Mouse (Mus musculus): Measurements from ENCODE around the gene Capg.

Gene Capg

DNA sequence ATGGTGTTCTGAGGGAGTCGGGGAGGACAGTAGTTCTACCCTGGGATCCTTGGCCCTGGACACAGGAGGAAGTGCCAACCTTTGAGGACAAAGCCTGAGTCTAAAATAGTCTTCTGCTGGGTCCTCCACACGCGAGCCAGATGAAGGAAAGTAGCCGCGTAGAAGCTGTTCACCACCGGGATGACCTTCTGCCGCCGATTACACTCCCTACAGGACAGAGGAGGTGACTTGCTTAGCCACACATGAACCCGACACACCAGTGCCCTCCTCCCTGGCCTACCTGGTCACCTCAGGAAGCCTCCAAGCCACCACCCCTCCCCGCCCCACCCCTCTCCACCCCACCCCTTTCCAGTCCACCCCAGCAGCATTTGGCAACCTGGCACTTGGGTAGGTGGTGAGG, 24.5 kb downstream of the Capg start:
- no peak for DNase-seq (ENCODE audit: low read depth, low spot score)

DNA sequence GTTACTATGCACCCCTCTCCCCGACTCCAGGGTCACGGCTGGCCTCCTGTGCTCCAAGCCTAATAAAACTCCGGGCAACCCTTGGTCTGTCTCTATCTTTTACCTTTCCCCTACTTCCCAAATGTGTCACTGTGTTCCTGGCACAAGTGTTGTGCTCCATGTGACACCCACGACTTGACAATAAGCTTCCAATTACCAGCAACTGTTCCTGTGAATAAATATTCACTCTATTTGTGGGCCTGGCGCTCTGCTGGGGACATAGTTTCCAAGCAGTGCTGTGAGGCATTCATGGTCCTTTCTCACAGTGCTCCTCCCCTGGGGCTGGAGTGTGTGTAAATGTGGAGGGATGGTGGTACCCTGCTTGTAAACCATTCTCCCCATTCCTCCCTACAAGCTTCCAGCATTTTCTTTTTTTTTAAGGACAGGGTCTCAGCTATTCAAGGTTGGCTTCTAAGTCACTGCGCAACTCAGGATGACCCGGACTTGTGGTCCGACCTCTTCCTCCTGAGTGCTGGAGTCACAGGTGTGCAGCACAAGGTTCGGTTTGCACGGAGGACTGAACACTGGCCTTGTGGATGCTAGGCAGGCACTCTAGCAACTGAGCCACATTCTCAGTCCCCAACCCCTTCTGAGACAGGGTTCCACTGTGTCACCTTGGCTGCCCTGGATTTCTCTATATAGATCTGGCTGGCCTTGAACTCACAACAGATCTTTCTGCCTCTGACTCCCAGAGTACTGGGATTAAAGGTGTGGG, 26.6 kb downstream of the Capg start:
- no peak for DNase-seq (ENCODE audit: low read depth, low spot score)

DNA sequence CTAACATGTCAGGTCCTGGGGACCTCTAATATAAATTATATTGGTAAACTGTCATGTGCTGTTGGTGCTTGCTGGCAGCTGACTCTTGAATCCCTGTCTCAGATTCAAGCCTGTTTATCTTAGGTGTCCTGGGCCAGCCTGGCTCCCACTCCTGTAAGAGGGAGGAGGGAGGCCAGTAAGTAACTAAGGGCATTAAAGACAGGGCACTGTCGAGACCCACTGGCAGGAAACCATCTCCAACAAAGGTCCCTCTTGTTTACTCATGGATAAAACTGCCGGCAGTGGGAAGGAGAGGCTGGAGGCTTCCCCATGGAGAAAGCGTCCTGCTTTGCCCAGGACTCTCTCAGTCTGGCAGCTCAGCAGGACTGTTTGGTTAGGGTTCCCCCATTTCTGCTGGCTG, 27.6 kb downstream of the Capg start:
- DNase-seq (ENCODE audit: low read depth, low spot score): no peak

DNA sequence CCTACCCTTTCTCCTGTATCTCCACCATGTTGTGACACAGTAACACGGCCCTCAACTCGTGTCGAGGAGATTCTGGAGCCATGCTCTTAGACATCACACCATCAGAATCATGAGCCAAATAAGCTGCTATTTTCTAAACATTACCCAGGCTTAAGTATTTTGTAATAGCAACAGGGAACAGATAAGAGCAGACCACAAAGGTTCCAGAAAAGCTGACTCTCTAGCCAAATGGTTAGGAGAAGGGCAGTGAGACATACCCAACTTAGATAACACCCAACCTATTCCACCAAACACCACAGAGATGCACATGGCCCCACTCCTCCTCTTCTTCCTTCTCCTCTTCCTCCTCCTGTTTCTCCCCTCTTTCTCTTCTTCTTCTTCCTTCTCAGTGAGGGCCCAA, 31.9 kb downstream of the Capg start:
- DNase-seq (ENCODE audit: low read depth, low spot score): no peak

DNA sequence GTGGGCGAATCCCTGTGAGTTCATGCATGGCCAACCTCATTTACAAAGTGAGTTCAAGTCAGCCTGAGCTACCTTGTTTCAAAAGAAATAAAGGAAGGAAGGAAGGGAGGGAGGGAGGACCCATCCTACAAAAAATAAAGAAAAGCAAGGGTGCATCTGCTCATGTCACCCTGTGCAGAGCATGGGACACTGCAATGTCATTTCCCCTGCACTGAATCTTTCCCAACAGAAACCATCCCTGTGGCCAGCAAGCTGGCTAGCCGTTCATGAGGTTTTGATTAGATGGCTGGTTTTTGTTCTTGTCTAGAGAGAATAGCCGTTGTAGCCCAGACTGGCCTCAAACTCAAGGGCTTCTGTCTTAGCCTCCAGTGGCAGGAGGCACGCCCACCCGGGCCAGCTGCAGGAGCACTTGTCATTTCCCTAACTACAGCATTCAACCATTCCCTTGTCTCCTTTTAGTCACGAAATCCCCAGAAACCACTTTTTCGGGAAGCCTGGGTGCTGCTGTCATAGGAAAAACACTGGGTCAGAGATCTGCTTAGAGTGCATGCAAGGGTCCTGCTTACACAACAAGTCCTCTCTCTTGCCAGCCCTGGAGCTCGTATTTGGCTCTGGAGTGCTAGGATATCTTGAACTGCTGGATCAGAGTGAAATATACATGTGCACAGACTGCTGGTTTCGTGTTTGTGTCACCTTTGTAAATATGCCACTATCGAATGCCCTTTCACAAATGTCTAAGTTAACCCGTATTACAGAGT, 37.6 kb downstream of the Capg start:
- no peak for DNase-seq (ENCODE audit: low read depth, low spot score)

DNA sequence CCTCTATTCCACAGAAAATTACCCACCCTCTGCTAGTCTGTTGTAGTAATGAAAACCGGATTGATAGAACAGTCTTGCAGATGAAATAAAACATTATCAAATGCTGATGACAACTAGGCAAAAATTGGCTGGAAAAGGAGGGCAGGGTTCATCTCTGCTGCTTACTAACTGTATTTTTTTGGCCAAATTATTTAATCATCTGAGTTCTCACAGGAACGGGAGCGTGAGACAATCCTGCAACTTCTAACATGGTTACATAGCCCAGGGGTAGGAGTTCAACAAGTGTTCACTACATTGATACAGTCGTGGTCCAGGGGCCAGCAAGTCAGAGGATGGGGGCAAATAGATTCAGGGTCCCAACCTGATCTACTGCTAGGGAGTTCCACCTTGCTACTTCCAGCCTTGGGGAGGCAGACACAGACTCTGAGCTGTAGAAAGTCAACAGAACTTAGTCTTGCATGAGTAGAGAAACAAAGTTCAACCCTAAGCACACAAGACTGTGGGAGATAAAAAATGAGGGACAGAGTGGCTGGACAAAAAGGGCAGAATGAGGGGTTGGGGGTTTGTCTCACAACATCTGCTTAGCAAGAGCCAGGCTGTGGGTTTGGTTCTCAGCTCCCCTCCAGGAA, 39.1 kb downstream of the Capg start:
- no peak for DNase-seq (ENCODE audit: low read depth, low spot score)

DNA sequence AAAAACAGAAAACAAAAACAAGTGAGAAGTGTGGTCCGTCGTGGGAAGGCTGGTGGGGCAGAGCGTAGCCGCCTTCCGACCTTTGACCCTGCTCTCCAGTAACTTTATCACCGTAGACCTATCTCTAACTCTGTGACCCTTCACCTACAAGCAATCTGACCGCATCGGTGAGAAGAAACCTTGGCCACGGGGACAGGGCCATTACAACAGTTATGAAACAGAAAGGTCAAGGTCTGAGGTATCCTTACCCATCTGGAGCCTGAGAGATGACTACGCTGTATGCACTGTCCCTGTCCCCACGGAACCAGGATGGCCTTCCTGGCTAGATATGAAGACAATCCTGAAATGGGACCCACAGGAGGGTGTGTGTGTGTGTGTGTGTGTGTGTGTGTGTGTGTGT, 40.0 kb downstream of the Capg start:
- DNase-seq (ENCODE audit: low read depth, low spot score): no peak

DNA sequence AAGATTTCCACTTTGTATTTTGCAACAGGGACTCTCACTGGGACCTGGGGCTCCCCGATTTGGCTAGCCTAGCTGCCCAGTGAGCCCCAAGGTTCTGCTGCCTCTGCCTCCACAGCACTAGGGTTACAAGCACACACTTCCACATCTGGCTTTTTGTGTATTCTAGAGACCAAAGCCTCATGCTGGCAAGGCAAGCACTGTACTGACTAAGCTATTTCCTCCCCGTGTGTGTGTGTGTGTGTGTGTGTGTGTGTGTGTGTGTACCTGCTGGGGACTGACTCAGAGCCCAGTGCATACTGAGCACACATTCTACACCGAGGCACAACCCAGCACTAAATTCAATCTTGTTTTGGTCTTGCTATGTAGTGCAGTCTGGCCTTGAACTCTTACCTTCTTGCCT, 42.5 kb downstream of the Capg start:
- DNase-seq (ENCODE audit: low read depth, low spot score): no peak

DNA sequence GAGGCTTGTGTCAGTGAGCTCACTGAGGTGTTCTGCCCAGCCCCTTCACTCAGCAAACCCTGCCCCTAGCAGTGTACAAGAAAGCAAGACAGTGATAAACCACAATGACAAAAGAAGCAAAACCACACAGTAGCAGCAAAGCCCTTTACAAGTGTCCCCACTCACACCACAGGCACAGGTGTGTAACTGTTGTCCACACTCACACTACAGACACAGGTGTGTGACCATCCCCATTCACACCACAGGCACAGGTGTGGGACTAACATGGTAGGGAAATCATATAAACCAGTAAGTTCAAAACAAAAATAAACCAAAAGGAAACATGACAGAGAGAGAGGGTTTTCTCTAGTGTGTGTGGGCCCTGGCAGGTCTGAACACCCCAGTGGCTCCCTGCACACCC, 44.1 kb downstream of the Capg start:
- DNase-seq (ENCODE audit: low read depth, low spot score): no peak

DNA sequence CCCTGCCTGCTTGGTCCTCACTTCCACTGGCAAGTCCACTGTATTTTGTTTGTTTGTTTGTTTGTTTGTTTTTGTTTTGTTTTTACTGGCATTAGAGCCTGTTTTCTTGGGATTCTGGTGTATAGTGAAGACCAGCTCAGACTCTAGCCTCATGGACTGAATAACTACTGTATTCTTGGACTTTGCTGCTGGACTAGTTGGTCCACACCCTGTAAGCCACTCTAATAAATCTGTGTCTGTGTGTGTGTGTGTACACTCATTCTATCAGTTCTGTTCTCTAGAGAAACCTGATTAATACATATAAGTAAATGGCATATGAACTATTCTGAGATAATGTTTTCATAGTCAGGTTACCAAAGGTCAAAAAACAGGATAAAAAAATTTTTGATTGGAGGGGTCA, 45.9 kb downstream of the Capg start:
- DNase-seq (ENCODE audit: low read depth, low spot score): no peak

DNA sequence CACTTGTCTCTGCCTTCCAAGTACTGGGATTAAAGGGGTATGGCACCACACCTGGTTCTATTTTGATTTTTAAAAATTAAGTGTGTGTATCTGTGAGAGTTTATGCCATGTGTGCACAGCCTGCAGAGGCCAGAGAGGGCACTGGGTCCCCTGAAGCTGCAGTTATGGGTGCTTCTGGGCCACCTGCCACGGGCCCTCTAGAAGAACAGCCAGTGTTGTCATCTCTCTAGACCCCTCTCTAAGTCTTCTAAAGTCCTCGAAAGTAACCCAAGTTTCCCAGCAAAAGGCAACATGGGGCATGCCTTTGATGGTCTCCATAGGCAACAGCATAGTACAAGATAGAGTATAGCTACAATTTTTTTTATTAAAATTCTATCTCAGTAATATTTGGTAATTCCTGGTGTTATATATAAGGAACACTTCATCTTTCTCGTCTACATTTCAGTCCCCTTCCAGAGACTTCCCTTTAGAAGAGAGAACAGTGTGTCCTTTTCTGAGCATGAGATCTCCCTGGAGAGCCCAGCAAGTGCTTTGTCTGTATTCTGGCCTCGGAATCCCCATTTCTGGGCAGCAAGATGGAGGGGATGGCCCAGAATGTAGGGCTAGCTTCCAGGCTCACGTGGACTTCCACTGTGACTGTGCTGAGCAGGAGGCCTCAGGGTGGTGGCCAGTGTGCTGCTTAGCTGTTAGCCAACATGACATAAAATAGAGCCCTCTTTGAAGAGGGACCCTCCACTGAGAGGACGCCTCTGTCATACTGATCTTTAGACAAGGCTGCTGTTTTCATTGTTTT, 49.0 kb downstream of the Capg start:
- DNase-seq (ENCODE audit: low read depth, low spot score): no peak

DNA sequence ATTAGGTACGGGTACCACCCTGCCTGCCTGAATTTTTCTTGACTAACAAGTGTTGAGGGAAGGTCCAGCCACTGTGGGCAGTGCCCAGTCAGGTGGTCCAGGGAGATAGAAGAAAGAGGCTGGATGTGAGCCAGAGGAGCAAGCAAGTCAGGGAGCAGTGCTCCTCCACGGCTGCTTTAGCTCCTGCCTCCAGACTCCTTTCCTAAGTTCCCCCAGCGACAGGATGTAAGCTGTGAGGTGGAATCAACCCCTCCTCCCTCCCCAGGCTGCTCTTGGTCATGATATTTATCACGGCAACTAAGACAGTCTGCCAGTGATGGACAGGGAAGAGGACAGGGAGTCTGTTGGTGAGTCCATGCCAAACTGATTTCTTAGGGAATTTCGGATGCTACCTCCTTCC, 49.7 kb downstream of the Capg start:
- DNase-seq (ENCODE audit: low read depth, low spot score): no peak

DNA sequence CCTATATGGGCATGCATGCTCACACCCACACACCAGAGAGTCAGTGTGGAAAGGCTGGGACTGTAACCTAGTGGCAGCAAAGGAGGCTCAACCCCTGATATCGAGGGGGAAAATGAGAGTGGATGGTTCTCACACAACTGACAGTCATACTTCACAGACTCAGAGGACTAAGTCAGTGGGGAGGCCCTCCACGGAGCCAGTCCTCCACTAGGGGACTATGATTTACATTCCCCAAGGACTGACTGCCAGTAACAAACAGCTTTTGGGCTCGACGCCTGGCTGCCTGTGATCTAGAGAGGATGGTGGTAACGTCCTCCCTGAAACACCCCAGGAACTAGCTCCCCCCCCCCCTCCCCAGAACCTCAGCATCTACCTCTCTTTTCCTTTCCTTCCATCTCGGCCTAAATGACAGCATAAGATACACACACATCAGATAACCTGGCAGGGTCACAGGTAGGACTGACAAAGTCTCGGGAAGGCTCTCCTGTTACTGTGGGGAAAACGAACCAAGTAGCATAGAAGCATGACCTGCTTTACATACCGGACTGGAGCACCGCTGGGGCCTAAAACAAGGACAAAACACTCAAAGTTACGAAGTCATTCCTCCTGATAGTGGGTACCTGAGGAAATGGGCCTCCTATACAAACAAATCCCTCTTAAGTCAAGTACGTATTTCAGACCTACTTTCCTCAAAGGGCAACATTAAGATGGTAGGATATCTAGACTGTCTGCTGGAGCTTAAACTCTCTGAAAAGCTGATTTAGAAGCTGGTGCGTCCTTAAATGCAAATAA, 53.1 kb downstream of the Capg start:
- no peak for DNase-seq (ENCODE audit: low read depth, low spot score)

DNA sequence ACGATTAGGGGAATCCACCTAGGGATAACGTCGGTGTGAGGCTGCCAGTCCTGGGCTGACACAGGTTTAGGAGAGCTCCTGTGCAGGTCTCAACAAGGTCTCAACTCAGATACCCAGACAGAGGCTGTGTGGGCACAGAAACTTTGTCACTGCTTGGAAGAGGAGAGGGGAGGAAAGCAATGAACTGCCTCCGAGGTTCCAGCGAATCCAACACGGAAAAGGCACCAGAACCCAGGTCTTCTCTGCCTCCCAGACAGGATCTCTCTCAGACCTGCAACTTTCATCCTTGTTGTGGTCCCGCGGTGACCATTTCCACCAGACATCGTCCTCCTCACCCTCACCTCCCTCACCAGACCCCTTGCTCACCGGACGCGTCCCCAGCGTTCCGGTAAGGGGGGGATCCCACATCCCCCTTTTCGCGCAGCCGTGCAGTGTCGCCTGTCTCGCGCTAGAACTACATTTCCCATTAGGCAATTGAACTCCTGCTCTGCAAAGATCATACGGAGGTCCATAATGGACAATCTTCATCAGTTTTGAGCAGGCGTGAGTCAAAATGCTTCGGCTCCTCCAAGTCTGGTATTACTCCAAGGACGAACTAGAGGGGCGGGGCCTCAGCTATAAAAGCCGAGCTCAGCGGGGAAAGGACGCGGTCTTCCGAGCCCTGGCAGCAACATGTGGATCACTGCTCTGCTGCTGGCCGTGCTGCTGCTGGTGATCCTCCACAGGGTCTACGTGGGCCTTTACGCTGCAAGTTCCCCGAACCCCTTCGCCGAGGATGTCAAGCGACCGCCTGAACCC, 54.0 kb downstream of the Capg start, which contains the start of the genes Elmod3 and Retsat:
Gene Elmod3 (minus strand): TSS at position 458 of the 798 bp plus-strand sequence.
Gene Retsat (plus strand): TSS at position 520 of the 798 bp plus-strand sequence.
- peak; percentile 98 for DNase-seq (ENCODE audit: low read depth, low spot score)

DNA sequence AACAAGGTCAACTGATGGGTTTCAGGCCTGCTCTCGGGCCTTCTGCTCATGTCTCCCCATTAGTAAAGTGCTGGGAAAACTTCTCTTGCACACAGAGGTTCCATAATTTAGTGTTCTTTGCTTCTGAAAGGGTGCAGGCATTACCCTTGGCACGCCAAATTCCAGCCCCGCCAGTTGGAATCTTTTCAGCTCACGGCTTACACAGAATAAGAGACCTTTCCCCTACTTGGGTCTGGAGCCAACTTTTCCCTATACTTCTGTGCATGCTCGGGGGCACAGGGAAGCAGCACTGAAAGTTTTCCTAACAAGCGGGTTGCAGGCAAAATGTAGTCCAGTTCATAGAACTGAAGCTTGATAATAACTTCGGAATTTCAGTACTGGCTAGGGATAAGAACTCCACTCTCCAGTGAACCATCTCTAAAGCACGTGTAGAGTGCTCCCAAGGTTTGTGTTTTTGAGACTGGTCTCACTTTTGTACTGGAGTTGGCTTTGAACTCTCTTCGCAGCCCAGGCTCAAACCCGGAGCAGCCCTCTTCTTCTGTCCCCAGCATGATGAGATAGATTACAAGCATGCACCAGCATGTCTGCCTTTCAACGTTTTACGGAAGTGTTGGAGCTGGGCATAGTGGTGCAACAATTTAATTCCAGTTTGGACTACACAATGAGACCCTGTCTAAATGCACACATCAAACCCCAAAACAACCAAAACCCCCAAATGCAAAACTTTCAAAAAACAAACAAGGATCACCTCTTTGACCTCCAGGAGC, 54.8 kb downstream of the Capg start:
- DNase-seq (ENCODE audit: low read depth, low spot score): no peak

DNA sequence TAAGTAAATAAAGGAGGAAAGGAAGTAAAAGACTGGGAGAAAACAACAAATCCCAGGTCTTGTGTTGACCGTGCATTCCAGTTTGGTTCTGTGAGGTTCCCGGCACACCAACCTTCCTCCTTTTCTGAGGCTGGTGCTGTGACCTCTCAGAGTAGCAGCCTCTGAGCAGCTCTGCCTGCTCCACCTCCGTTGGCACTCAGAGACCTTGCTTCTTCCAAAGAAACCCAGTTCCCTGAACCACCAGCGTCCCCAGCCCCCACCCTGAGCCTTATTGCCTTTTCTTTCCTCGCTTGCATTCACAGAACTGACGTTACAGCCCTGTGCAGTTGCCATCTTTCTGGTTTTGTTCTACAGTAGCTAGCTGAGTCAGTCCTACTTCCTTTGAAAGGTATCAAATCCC, 56.0 kb downstream of the Capg start:
- DNase-seq (ENCODE audit: low read depth, low spot score): no peak

DNA sequence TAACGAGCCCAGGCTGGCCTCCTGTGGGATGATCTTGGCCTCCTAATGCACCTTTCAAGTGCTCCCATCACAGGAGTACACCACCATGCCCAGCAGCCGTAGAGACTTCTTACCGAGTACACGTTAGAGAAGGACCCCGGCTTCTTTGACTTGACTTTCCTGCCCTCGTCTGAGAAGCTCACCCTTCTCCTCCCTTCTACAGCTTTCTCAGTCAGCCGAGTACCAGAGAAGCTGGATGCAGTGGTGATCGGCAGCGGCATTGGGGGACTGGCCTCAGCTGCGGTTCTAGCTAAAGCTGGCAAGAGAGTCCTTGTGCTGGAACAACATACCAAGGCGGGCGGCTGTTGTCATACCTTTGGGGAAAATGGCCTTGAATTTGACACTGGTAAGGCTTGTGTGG, 56.6 kb downstream of the Capg start:
- DNase-seq (ENCODE audit: low read depth, low spot score): no peak

DNA sequence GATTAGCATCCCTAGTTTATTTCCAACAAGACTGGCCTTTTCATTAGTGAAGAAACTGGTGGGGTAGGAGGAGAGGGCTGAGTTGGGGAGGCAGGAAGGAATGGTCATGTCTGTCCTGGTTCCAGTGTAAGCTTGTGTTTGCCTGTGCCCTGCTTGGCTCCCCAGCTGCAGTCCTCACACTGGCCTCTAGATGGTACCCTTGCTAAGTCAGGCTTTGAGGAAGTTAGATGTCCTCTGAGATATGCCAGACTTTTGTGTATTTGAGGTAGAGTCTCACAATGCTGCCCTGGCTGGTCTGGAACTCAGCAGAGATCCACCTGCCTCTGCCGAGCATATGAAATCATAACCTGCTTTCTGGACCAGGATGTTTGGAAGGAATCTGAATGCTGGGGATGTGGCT, 57.5 kb downstream of the Capg start:
- peak; percentile 87 for DNase-seq (ENCODE audit: low read depth, low spot score)

DNA sequence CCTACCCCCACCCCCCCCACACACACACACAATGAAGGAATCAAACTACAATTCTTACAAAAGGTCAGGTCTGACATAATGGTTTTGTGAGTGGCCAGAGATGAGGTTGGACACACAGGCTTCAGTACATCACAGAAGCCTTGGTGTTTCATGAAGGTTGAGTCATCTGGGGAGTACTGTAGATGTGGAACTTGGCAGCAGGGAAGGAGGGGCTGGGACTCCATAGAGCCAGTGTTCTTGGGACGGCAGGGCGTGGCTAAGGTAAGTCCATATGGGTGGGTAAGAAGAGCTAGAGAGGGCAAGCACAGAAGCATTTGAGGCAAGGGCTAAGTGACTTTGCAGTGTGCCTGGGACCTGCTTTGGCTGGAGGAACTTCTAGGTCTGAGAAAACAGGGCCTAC, 59.9 kb downstream of the Capg start:
- no peak for DNase-seq (ENCODE audit: low read depth, low spot score)

DNA sequence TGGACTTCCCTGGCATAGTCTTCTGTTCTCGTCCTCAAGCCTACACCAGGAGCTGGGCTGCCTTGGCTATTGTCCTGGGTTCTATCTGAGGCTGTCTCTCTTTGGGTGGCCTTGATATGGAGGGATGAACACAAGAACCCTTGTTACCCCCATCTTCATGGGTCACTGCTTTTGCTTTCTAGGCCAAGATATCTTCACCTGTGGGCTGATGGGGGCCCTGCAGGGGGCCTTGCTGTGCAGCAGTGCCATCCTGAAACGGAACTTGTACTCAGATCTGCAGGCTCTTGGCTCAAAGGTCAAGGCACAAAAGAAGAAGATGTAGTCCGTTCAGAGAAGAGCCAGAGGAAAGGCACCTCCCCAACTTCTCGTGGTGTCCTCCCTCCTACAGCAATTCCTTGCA, 62.9 kb downstream of the Capg start:
- no peak for DNase-seq (ENCODE audit: low read depth, low spot score)

Data from ZHBTc4 (cell line).